Mouse (Mus musculus) T-helper 2 cell (primary cell): Measurements from ENCODE around the gene Fam71e1.

Experiments
- in situ Hi-C: fragments of 300-600 bp; cut with MboI, MseI; formaldehyde crosslinking; loops from one replicate; pipeline ENCODE4 v1.15.1; 2025; ENCODE audit warnings: high pct_unique_total_duplicates

Gene Fam71e1

GRCm38 (mm10) chr7:44531946-44532732 lies 35.8 kb downstream of the Fam71e1 start, which contains the start of gene Spib:
Gene Spib, minus strand, starts transcription at chr7:44532071.
- in situ Hi-C loops, result no loop called here

- in situ Hi-C loops, result no loop called here
Measured at GRCm38 (mm10) chr7:44532918-44533745, 36.8 kb downstream of the Fam71e1 start.

GRCm38 (mm10) chr7:44533746-44534045 lies 37.3 kb downstream of the Fam71e1 start:
- in situ Hi-C loops, result no loop called here

- in situ Hi-C loops, result no loop called here
Measured at GRCm38 (mm10) chr7:44534242-44534641, 37.9 kb downstream of the Fam71e1 start.

- in situ Hi-C loops, result no loop called here
Measured at GRCm38 (mm10) chr7:44534656-44535441, 38.5 kb downstream of the Fam71e1 start.

- in situ Hi-C loops, result no loop called here
Measured at GRCm38 (mm10) chr7:44535657-44536589, 39.5 kb downstream of the Fam71e1 start.

- in situ Hi-C loops, result no loop called here
Measured at GRCm38 (mm10) chr7:44536590-44536968, 40.2 kb downstream of the Fam71e1 start.

- in situ Hi-C loops, result no loop called here
Measured at GRCm38 (mm10) chr7:44537009-44537408, 40.6 kb downstream of the Fam71e1 start.

GRCm38 (mm10) chr7:44537496-44537895 lies 41.1 kb downstream of the Fam71e1 start:
- in situ Hi-C loops, result no loop called here

- in situ Hi-C loops, result no loop called here
Measured at GRCm38 (mm10) chr7:44538756-44539624, 42.6 kb downstream of the Fam71e1 start.

GRCm38 (mm10) chr7:44542555-44542954 lies 46.2 kb downstream of the Fam71e1 start:
- in situ Hi-C loops, result no loop called here

- in situ Hi-C loops, result no loop called here
Measured at GRCm38 (mm10) chr7:44543071-44543470, 46.7 kb downstream of the Fam71e1 start.

GRCm38 (mm10) chr7:44546274-44546673 lies 49.9 kb downstream of the Fam71e1 start:
- in situ Hi-C loops, result no loop called here

GRCm38 (mm10) chr7:44547041-44547440 lies 50.7 kb downstream of the Fam71e1 start:
- in situ Hi-C loops, result no loop called here

- in situ Hi-C loops, result no loop called here
Measured at GRCm38 (mm10) chr7:44547725-44548124, 51.3 kb downstream of the Fam71e1 start.

GRCm38 (mm10) chr7:44548497-44549087 lies 52.2 kb downstream of the Fam71e1 start, which contains the start of gene Pold1:
Gene Pold1, minus strand, starts transcription at chr7:44548849.
- in situ Hi-C loops, result no loop called here

GRCm38 (mm10) chr7:44549621-44550408 lies 53.4 kb downstream of the Fam71e1 start:
- in situ Hi-C loops, result loop anchor here (5.0 to 10.0 kb wide), 3 partner anchors 53 to 345 kb away; partner anchors contain the start of genes Atf5, Emc10, Fam71e1 and Fuz

- in situ Hi-C loops, result loop anchor here (5.0 to 10.0 kb wide), 3 partner anchors 53 to 344 kb away; partner anchors contain the start of genes Atf5, Emc10, Fam71e1 and Fuz
Measured at GRCm38 (mm10) chr7:44550409-44550678, 54.0 kb downstream of the Fam71e1 start.
